Mouse (Mus musculus): ENCODE results near the gene Prdm9. TPM values are rescaled to one million over a fixed set of nuclear protein-coding genes. Genes with fewer than 3 reads are reported as not detected.

The Prdm9 gene
- 34.3 TPM for polyA plus RNA-seq (2015; fragmentation: Illumina TruSeq; extraction: RNeasy Lipid Tissue Mini Kit (QIAGEN cat#74804); ENCODE audit: insufficient read depth, low replicate concordance)

GRCm38 (mm10) chr17:15564014-15564927, at the start of gene Prdm9:
Gene Prdm9, minus strand, starts transcription at chr17:15564354.

GRCm38 (mm10) chr17:15526986-15527810, 37.0 kb downstream of the Prdm9 start, which contains the start of gene Pdcd2:
Gene Pdcd2, minus strand, starts transcription at chr17:15527301.

GRCm38 (mm10) chr17:15499656-15500394, 64.3 kb downstream of the Prdm9 start, which contains the start of the genes Psmb1 and Tbp:
Gene Psmb1, minus strand, starts transcription at chr17:15499751.
Gene Tbp, plus strand, starts transcription at chr17:15499888.

Other genes with a start within 250 kb of the Prdm9 start
- 39.4 TPM for gene Dll1, start 187.5 kb downstream of the Prdm9 start, polyA plus RNA-seq (2015; fragmentation: Illumina TruSeq; extraction: RNeasy Lipid Tissue Mini Kit (QIAGEN cat#74804); ENCODE audit: insufficient read depth, low replicate concordance)
- gene Fam120b, start 168.2 kb downstream of the Prdm9 start, polyA plus RNA-seq (2015; fragmentation: Illumina TruSeq; extraction: RNeasy Lipid Tissue Mini Kit (QIAGEN cat#74804); ENCODE audit: insufficient read depth, low replicate concordance), result 36.9 TPM
- 153 TPM for gene Psmb1, start 64.6 kb downstream of the Prdm9 start, polyA plus RNA-seq (2015; fragmentation: Illumina TruSeq; extraction: RNeasy Lipid Tissue Mini Kit (QIAGEN cat#74804); ENCODE audit: insufficient read depth, low replicate concordance)
- 68.8 TPM for gene Tbp, start 64.5 kb downstream of the Prdm9 start, polyA plus RNA-seq (2015; fragmentation: Illumina TruSeq; extraction: RNeasy Lipid Tissue Mini Kit (QIAGEN cat#74804); ENCODE audit: insufficient read depth, low replicate concordance)
- 54.0 TPM for gene Pdcd2, start 37.1 kb downstream of the Prdm9 start, polyA plus RNA-seq (2015; fragmentation: Illumina TruSeq; extraction: RNeasy Lipid Tissue Mini Kit (QIAGEN cat#74804); ENCODE audit: insufficient read depth, low replicate concordance)
- gene Chd1, start 140.6 kb upstream of the Prdm9 start, polyA plus RNA-seq (2015; fragmentation: Illumina TruSeq; extraction: RNeasy Lipid Tissue Mini Kit (QIAGEN cat#74804); ENCODE audit: insufficient read depth, low replicate concordance), result 55.0 TPM

Measured in spleen, adult 10 weeks (tissue).